Mouse (Mus musculus) lung, adult 2 months (tissue): ENCODE data around the gene C8a. TPM values are rescaled to one million over a fixed set of nuclear protein-coding genes. Genes with fewer than 3 reads are reported as not detected.

Experiments used
- DNase-seq: peaks from one replicate; pipeline ENCODE4 v3.0.0; 2022
- H3K4me1 ChIP-seq: fragments of 200-500 bp; 2 replicates; pipeline ENCODE4 v1.6.1; 2011; ENCODE audit warnings: low read length; ENCODE audit not compliant: control insufficient read depth, insufficient read depth
- H3K4me3 ChIP-seq: fragments of 200-500 bp; replicated peaks from 2 replicates; pipeline ENCODE3; 2011; ENCODE audit warnings: low read depth, mild to moderate bottlenecking, control low read depth, low read length; ENCODE audit errors: extremely low read depth
- CTCF ChIP-seq: fragments of 200-500 bp; IDR thresholded peaks from 2 replicates; pipeline ENCODE4 v1.5.1; 2011; ENCODE audit warnings: mild to moderate bottlenecking, low read length, control low read depth; ENCODE audit not compliant: insufficient read depth
- POLR2A ChIP-seq: fragments of 200-500 bp; IDR thresholded peaks from 2 replicates; pipeline ENCODE4 v1.6.1; 2011; ENCODE audit warnings: low read depth, mild to moderate bottlenecking, control low read depth, low read length, borderline replicate concordance; ENCODE audit errors: extremely low read depth
- WGBS: fragments of 180-500 bp; shearing (Covaris S2); methylation state at CpG from one replicate; pipeline ENCODE4 v1.1.7; 2018; 5-methylcytosine and 5-hydroxymethylcytosine counted together
- polyA plus RNA-seq: library from polyadenylated mRNA; depleted of rRNA; stranded (reverse); fragments of >200 nt; gene quantifications from 2 replicates; pipeline ENCODE4 v1.2.3, GENCODE M21; 2012

C8a gene
- polyA plus RNA-seq, 1 experiment = not detected

DNA sequence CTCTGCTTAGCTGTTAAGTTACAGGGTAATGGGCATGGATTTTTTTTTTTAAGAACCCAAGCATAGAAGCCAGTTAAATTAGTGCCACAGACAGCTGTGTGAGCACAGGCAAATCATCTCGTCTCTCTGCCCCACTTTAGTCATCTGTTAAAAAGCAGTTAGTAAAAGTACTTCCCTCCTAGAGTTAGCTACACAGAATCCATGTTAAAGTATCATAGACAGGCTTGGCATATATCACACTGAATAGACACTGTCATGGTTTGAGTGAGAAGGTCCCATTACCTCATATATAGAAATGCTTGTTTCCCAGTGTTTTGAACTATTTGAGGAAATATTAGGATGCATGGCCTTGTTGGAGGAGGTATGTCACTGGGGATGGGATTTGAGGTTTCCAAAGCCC is 19.2 kb downstream of the C8a start, which contains the start of gene Gm17662:
TSS of gene Gm17662 (plus strand) at position 301 of the 400 bp plus-strand sequence.
- TF ChIP-seq CTCF (no peak), POLR2A (no peak)
- Histone ChIP-seq H3K4me3 (no peak within 1 kb of the TSS), H3K4me1 (no peaks in the 10 kb centered on the region)
- WGBS = 72% methylated on average over 1 of the region's 1 CpGs
- no peak for DNase-seq

DNA sequence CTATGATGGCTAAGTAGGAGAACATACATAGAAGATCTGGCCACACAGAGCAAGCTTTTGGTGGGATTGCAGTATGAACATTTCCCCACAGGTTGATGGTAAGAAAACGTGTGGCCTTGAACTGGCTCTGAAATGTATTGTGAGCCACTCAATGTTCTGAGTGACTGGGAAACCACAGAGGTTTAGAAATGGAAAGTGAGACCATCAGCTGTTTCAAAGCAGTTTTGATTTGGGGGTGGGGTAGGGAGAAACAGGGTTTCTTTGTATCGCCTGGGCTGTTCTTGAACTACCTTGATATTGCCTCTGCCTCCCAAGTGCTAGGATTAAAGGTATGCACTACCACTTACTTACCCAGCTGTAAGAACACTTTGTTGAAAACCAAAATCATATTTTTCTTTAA is 21.0 kb downstream of the C8a start:
- DNase-seq = no peak
- TF ChIP-seq CTCF (no peak), POLR2A (no peak)
- Histone ChIP-seq H3K4me3 (no peak overlapping the region), H3K4me1 (no peaks in the 10 kb centered on the region)
- WGBS = 73% methylated on average over 2 of the region's 2 CpGs

DNA sequence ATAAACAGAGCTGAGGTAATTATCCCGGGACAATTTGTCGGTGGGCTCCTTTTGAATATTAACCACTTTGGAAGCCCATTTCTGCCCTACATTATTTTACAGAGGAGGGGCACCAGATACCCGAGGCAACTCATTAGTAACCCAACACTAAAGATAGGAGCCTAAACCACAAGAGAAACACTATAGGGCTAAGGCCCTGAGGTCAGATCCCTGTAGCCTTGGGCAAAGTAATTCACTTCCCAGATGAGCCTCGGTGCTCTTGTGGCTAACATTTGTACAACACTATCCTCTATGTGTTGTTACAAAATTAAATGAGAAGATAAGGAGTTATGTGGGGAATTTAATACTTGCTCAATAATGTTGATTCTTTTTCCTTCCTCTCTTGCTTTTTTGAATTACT is 32.7 kb downstream of the C8a start:
- TF ChIP-seq CTCF (no peak), POLR2A (no peak)
- WGBS = 61% methylated on average over 4 of the region's 4 CpGs
- no peak for DNase-seq
- Histone ChIP-seq H3K4me1 (no peaks in the 10 kb centered on the region), H3K4me3 (no peak overlapping the region)

DNA sequence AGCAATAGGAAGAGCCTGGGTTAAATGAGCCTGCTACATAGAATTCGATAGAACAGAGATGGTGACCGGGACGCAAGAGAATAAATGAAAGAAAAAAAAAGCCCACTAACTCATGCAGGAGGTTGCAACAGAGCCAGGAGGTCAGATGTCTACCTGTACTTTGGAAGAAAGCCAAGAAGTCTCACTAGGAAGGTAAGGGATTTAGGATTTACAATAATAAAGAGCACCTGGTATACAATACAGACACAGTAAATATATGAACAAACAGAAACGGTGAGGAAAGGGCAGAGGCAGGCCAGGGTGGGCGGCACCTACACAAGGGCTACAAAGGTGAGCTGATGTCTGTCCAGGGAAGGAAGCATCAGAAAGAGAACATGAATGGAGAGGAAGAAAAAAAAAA is 34.0 kb downstream of the C8a start:
- TF ChIP-seq CTCF = no peak
- TF ChIP-seq POLR2A = no peak
- no peak for DNase-seq
- H3K4me3 ChIP-seq = no peak overlapping the region
- WGBS = 85% methylated on average over 5 of the region's 5 CpGs
- no peaks in the 10 kb centered on the region for H3K4me1 ChIP-seq

DNA sequence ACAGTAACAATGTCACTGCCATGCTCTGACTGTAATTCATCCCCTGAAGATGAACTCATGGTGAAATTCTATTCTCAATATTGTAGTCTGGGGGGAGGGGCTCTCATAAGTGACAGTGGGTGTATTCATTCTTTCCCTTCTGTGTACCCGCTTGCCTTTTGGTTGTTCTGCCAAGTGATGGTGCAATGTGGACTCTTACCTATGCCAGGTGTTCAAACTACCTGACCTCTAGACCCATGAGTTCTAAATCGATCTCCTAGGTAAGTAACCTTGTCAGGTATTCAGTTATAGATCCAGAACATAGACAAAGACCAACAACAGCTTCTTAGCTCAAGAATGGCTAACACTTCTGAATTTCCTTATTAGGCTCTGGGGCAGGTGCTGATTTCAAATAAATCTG is 37.9 kb downstream of the C8a start:
- H3K4me1 ChIP-seq = no peaks in the 10 kb centered on the region
- DNase-seq = no peak
- H3K4me3 ChIP-seq = no peak overlapping the region
- whole genome bisulfite sequencing = 61% methylated on average over 2 of the region's 2 CpGs
- no peak for TF ChIP-seq CTCF
- no peak for TF ChIP-seq POLR2A

DNA sequence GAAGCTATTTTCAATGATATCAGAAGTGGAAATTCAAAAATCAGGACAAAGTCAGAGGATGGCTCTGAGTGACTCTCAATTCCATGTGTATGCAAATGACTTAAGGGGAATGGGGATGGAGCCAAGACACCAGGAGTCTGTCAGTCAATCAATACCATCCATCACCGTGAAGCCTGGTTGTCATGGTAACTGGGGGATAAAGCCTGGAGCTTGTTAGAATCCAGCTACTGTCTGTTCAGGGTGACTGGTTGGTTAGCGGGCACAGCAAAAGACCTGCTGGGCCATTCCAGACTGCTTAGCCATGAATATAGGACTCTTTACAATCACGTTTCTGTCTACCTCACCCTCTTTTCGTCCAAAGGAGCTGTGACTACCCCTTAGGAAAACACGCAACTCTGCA is 41.1 kb downstream of the C8a start:
- 51% methylated on average over 5 of the region's 5 CpGs for WGBS
- no peaks in the 10 kb centered on the region for H3K4me1 ChIP-seq
- TF ChIP-seq POLR2A (no peak), CTCF (no peak)

DNA sequence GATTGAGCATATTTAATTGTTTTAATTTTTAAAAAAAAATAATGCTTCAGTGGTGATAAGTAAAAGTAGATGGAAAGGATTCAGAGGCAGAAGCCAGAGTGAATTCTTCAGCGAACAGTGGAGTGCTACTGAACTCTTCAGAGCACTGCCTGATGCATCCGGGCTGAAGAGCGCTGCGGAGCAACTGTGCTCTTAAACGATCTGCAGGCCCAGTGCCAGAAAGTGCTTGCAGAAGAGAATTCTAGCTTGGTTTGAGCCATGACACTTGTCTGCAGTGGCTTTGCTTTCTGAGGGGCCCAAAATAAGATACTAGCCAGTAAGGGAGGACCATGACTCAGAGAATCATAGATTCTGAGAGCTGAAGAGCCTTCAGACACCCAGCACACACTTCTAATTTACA is 47.3 kb downstream of the C8a start:
- no peak overlapping the region for H3K4me3 ChIP-seq
- no peak for DNase-seq
- no peak for TF ChIP-seq CTCF
- TF ChIP-seq POLR2A = no peak
- 44% methylated on average over 5 of the region's 5 CpGs for WGBS
- no peaks in the 10 kb centered on the region for H3K4me1 ChIP-seq

More for the DNA sequence above, 41.1 kb downstream of the C8a start:
- no peak for DNase-seq
- H3K4me3 ChIP-seq = no peak overlapping the region

DNA sequence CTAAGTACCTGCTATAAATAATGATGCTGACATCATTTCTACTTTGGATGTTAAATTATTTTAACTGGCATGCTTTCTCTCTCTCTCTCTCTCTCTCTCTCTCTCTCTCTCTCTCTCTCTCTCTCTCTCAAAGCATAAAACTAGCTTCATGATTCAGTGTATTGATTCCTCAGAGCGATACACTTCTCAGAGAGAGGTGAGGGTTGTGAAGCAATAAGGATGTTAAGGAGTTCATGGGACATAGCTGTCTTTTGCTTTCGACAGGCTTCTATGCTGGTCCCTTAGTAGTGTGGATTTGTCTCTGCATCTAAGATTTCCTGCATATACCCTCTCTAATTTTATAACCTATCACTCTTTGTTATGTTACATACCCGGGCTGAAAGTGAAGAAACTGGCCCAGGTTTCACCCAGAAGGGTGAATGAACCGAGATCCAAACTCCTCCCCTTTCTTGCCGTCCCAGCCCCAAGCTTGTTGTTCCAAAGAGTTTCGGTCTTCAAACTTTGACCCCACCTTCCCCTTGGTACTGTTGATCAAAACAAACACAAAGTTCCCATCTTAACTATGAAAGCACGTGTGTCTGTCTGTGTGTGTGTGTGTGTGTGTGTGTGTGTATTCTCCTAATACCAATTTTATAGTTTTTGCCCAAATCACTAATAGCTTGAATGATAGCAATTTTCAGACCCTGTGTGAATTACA is 51.7 kb downstream of the C8a start:
- Histone ChIP-seq H3K4me3 (no peak overlapping the region), H3K4me1 (no peaks in the 10 kb centered on the region)
- DNase-seq = no peak
- WGBS = 51% methylated on average over 7 of the region's 7 CpGs
- TF ChIP-seq POLR2A (no peak), CTCF (no peak)

DNA sequence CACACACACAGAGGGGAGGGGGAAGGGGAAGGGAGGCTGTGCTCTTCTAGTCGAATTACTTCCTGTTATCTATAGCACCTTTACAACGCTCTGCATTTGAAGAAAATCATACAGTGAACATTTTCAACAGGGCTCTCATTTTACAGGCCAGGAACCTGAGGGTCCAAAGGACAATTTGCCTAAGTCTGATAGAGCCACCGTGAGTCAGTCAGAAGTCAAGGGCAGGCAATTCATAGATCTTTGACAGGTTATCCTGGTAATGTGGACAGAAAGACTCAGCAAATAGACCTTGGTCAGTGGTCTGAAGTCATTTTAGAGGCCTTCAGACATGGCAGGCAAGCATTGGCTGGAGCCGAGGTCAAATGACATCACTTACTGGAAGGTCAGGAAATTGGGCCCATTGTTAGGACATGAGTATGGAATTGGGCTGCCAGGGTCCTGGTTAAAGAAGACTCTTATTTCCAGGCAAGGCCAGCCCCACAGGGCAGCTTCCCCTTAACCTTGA is 52.5 kb downstream of the C8a start:
- WGBS = 59% methylated on average over 4 of the region's 4 CpGs
- no peak for DNase-seq
- H3K4me3 ChIP-seq = no peak overlapping the region
- no peaks in the 10 kb centered on the region for H3K4me1 ChIP-seq
- no peak for TF ChIP-seq CTCF
- TF ChIP-seq POLR2A = no peak

DNA sequence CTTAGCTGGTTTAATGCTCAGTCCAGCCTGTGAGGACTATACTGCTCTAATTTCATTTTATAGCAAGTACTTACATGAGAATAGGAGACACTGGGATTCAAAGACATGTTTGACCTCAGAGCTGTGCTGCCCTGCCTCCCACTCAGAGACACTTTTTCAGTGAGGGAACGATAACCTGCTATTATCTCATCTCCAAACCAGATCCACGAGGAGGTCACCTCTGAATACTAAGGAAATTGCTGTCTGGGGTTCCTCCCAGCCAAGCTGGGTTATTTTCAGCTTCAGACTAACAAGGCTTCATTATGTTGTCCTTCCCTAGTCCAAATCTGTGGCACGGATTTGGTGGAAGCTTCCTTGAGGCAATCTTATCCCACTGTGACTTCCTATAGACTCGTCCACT is 56.3 kb downstream of the C8a start:
- H3K4me1 ChIP-seq = no peaks in the 10 kb centered on the region
- WGBS = 42% methylated on average over 4 of the region's 4 CpGs
- no peak for DNase-seq
- no peak overlapping the region for H3K4me3 ChIP-seq
- TF ChIP-seq CTCF (no peak), POLR2A (no peak)

DNA sequence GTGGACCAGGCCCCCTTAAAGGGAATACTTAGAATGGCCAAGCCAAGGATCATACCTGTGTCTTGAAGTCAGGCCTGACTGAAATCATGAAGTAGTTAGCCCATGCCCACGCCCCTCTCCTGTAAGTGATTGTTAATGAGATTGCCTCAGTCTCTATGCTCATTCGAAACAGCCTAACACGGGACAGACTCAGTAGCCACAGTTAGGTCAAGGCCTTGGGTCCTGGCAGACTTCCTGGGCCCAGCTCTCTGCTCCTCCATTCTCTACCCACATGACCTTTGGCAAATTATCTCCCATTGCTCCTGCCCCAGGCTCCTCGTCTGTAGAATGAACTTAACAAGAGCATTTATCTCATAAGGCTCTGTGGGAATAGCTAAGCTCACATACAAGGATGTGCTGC is 57.2 kb downstream of the C8a start:
- TF ChIP-seq POLR2A (no peak), CTCF (no peak)

More for the DNA sequence above, 57.2 kb downstream of the C8a start:
- Histone ChIP-seq H3K4me1 (no peaks in the 10 kb centered on the region), H3K4me3 (no peak overlapping the region)
- 66% methylated on average over 4 of the region's 4 CpGs for WGBS
- DNase-seq = no peak
